Mouse (Mus musculus) small intestine, adult 2 months (tissue): ENCODE data around the gene Col6a5.
"Not testable (repeated sequence)": the region's sequence is repeated elsewhere in the genome, so short reads cannot be mapped to it uniquely, and the experiment has no call there.

Source experiments
- CTCF ChIP-seq: fragments of 200-500 bp; IDR thresholded peaks from 2 replicates; pipeline ENCODE4 v1.5.1; 2012; ENCODE audit warnings: low read depth, mild to moderate bottlenecking, control low read depth, inconsistent platforms, low read length, moderate library complexity, mixed read lengths; ENCODE audit not compliant: insufficient replicate concordance, insufficient read length; ENCODE audit errors: extremely low read depth
- POLR2A ChIP-seq: fragments of 200-500 bp; IDR thresholded peaks from 2 replicates; pipeline ENCODE4 v1.6.1; 2012; ENCODE audit warnings: low read depth, mild to moderate bottlenecking, control low read depth, inconsistent platforms, low read length, moderate library complexity

DNA sequence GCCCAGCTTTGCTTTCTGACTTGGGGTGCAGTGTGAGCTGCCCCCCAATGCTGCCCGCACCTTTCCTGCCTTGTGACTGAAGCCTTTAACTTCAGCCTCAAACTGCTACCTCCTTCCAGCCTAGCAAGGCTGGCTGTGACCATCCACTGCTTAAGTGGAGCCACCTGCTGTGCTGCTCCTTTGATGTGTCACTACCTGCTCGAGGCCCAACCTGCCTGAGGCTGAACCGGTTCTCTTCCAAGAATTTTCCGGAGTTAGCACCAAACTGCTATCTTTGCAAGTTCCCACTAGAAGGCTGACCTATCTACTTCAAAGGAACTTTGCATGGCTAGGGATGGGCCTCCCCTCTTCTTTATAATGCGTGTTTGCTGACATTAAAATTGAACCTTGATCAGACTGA is 119.1 kb downstream of the Col6a5 start:
- TF ChIP-seq CTCF, POLR2A: not testable (repeated sequence)
